Mouse (Mus musculus) limb, embryonic 10.5 days (tissue): ENCODE measurements at regions not wholly inside any gene's neighbourhood (a gene's known extent, or its start where the extent isn't known, plus 50 kb on each side); places are given as distances from the start of the nearest gene placed in this dataset.
A peak's percentile ranks its signal among the peaks of the same experiment; 100 is the strongest.

Source experiments
- DNase-seq: peaks from one replicate; pipeline ENCODE4 v3.0.0-alpha.2; 2017; ENCODE audit warnings: low spot score
- H3K27ac ChIP-seq: fragments of 300-500 bp; sonication (generic); 2 replicates; pipeline ENCODE4 v1.5.1; 2016; ENCODE audit warnings: mild to moderate bottlenecking
- H3K27me3 ChIP-seq: fragments of 300-500 bp; sonication (generic); 2 replicates; pipeline ENCODE4 v1.6.1; 2016; ENCODE audit warnings: low read depth, mild to moderate bottlenecking; ENCODE audit not compliant: poor library complexity, severe bottlenecking
- H3K36me3 ChIP-seq: fragments of 300-500 bp; sonication (generic); 2 replicates; pipeline ENCODE4 v1.6.1; 2016; ENCODE audit warnings: mild to moderate bottlenecking, moderate library complexity
- H3K4me1 ChIP-seq: fragments of 300-500 bp; sonication (generic); 2 replicates; pipeline ENCODE4 v1.6.1; 2016
- H3K4me3 ChIP-seq: fragments of 300-500 bp; sonication (generic); 2 replicates; pipeline ENCODE4 v1.5.1; 2016; ENCODE audit warnings: mild to moderate bottlenecking, moderate library complexity
- H3K9me3 ChIP-seq: fragments of 300-500 bp; sonication (generic); replicated peaks from 2 replicates; pipeline ENCODE4 v1.6.1; 2016; ENCODE audit warnings: mild to moderate bottlenecking
- WGBS: fragments of 180-500 bp; shearing (Covaris S2); methylation state at CpG from one replicate; pipeline ENCODE4 v1.1.7; 2016; 5-methylcytosine and 5-hydroxymethylcytosine counted together

DNA sequence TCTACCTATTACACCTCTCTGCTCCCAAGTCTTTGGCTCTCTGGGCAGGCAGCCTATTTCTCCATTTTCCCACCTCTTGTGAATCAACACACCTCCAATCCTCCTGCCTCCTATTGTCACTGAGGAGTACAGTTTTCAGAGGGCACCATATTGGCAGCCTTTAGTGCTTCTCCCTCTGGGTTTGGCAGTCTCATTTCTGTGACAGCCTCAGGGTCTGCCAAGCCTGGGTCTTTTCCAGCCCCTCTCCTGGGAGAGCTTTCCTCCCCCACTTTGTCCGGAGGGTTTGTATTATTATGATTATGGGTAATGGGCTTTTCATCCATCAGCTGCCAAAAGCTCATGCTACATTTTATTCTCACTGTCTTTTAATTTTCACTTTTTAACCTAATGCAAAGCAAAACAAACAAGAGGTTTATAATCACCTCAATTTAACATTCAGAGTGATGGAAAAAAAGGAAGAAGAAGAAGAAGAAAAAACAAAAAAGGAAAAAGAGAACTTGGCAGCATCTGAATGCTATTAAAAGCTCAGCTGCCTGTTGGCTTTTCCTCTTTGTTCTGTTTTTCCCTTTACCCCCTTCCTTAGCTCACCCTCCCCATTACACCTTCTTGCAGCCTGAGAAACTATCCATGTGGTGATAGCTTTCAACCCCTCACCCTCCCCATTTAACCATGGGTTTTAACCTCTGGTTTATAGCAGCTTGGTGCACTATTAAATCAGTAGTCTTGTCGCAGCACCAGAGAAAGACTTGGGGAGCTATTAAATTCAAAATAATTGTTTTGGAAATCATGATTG, 790.5 kb upstream of the Cdh8 start:
- no peak for DNase-seq
- 77% methylated on average over 2 of the region's 2 CpGs for WGBS
- Histone ChIP-seq H3K27me3 (no peaks in the 10 kb centered on the region), H3K9me3 (no peaks in the 10 kb centered on the region), H3K4me3 (no peak overlapping the region), H3K36me3 (no peaks in the 10 kb centered on the region), H3K4me1 (peaks cover 3% of the 10 kb centered on the region; the same call in 1 of the 2 replicates), H3K27ac (no peak overlapping the region)

DNA sequence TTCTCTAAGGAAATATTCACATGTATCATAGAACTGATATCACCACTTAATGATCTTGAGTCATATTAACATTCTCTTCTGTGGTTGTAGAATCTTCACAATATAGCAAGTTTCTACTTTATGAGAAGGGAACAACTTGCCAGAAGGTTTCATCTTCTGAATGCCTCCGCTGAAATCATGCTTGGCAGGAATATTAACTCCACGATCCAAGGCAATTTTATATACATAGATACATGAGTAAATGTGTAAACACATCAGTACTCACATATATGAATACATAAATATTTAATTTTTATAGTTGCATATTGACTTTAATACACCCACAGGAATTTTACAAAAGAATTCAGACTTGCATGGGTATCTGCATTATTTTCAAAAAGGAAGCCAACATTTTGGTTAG, 777.0 kb upstream of the Cdh8 start:
- no peaks in the 10 kb centered on the region for H3K36me3 ChIP-seq
- no peak overlapping the region for H3K4me3 ChIP-seq
- H3K27me3 ChIP-seq: no peaks in the 10 kb centered on the region
- DNase-seq: no peak
- no peak overlapping the region for H3K27ac ChIP-seq
- no peaks in the 10 kb centered on the region for H3K9me3 ChIP-seq
- no peaks in the 10 kb centered on the region for H3K4me1 ChIP-seq
- WGBS: 93% methylated on average over 2 of the region's 2 CpGs

DNA sequence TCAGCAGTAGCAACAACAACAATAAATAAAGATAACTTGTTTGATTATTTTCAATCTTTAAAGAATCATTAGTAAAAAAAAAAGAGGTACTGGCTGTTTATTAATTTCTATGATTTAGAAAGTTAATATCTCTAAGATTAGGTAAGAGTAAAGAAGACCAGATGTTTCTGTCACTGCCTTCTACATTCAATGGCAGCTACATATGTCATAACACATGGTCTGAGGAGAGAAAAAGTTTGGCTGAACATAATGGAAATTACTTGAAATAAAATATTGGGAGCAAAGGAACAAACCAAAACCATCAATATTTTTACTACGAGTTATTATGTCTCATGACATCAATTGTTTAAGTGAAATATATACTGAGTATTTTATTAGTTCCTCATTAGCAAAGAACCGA, 774.4 kb upstream of the Cdh8 start:
- Histone ChIP-seq H3K36me3 (no peaks in the 10 kb centered on the region), H3K9me3 (no peaks in the 10 kb centered on the region), H3K4me3 (no peak overlapping the region), H3K27ac (no peak overlapping the region), H3K27me3 (no peaks in the 10 kb centered on the region), H3K4me1 (no peaks in the 10 kb centered on the region)
- no peak for DNase-seq
- WGBS: 90% methylated on average over 2 of the region's 2 CpGs

DNA sequence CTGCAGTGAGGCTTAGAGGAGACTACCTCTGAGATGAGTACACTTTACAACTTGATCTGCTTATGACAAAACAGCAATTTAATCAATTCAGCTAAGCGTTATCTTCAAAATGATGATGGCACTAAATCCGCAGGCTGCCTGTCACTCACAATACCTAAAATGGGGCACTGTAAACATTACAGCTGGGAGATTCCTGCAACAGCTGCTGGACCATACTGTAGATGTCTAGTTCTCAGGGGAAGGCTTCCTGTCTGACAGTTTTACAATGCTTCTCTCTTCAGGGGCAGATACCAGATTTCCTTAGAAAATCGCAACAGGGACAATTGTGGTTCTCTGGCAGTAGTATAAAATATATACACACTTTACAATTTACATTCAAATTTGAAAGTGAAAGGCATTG, 771.7 kb upstream of the Cdh8 start:
- 94% methylated on average over 3 of the region's 3 CpGs for WGBS
- DNase-seq: no peak
- H3K27ac ChIP-seq: no peak overlapping the region
- H3K36me3 ChIP-seq: no peaks in the 10 kb centered on the region
- no peak overlapping the region for H3K4me3 ChIP-seq
- H3K4me1 ChIP-seq: no peaks in the 10 kb centered on the region
- H3K27me3 ChIP-seq: no peaks in the 10 kb centered on the region
- no peaks in the 10 kb centered on the region for H3K9me3 ChIP-seq

DNA sequence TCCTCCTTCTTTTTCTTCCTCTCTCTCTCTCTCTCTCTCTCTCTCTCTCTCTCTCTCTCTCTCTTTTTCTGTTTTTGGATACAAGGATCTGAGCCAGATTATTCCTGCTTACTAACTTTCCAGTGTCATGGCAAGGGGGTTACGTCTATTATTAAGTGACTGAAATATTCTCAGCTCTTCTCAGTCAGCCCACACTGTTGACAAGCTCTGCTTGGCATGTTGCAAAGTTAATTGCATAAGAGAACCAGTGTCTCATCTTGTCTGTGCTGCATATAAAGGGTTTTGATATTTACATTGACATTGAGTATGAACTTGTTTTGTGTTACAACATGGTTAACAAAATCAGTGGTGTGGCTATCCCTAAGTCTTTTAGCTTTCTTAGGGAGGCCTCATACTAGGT, 760.2 kb upstream of the Cdh8 start:
- Histone ChIP-seq H3K36me3 (no peaks in the 10 kb centered on the region), H3K4me3 (no peak overlapping the region)
- WGBS: 84% methylated on average over 1 of the region's 1 CpGs

DNA sequence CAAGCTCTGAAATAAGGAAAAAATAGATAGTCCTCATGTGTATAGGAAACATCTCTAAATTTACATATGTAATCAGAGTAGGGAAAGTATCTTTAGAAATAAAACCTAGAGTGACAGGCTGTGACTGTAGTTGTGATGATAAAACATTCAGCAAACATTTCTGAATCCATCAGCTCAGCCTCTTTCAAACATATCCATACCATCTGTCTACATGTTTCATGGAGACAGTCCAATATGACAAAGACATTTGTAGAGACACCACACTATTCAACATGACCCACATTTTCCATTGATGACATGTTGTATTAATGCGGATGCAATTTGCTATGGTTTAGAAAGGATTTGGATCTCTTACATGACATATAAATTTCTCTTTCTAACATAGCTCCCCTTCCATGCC, 729.1 kb upstream of the Cdh8 start:
- H3K27me3 ChIP-seq: no peaks in the 10 kb centered on the region
- no peak for DNase-seq
- WGBS: 100% methylated on average over 1 of the region's 1 CpGs
- H3K4me3 ChIP-seq: no peak overlapping the region
- H3K9me3 ChIP-seq: no peaks in the 10 kb centered on the region
- H3K4me1 ChIP-seq: no peaks in the 10 kb centered on the region
- H3K27ac ChIP-seq: no peak overlapping the region
- H3K36me3 ChIP-seq: no peaks in the 10 kb centered on the region

More for the DNA sequence above, 760.2 kb upstream of the Cdh8 start:
- H3K27ac ChIP-seq: no peak overlapping the region
- no peaks in the 10 kb centered on the region for H3K27me3 ChIP-seq
- no peak for DNase-seq
- H3K4me1 ChIP-seq: no peaks in the 10 kb centered on the region
- H3K9me3 ChIP-seq: no peaks in the 10 kb centered on the region

DNA sequence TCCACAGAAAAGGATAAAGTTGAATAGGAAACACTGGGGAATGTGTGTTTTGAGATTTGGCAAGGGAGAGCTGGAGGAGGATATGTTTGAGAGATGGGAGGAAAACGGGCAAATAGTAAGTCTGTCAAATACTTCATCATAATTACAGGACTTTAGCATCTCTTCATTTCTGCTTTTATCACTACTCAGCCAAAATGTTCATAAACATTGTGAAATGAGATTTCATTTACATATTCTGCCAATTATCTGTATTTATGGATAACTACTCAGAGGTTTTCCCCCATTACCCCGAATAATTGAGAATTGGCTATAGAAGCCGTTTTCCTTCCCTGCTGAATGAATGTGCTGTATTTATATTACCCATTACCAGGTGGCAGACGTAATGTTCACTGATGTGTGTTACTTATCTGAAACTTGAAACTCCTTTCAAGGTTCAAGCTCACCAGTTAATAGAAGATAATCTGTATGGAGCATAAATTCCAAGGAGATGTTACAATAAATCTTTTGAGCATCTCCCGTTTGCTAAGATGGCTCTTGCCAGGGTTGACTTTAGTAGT, 727.9 kb upstream of the Cdh8 start:
- no peaks in the 10 kb centered on the region for H3K27me3 ChIP-seq
- H3K4me1 ChIP-seq: no peaks in the 10 kb centered on the region
- H3K9me3 ChIP-seq: no peaks in the 10 kb centered on the region
- WGBS: 87% methylated on average over 5 of the region's 5 CpGs
- no peak for DNase-seq
- H3K36me3 ChIP-seq: no peaks in the 10 kb centered on the region
- H3K27ac ChIP-seq: no peak overlapping the region
- no peak overlapping the region for H3K4me3 ChIP-seq

DNA sequence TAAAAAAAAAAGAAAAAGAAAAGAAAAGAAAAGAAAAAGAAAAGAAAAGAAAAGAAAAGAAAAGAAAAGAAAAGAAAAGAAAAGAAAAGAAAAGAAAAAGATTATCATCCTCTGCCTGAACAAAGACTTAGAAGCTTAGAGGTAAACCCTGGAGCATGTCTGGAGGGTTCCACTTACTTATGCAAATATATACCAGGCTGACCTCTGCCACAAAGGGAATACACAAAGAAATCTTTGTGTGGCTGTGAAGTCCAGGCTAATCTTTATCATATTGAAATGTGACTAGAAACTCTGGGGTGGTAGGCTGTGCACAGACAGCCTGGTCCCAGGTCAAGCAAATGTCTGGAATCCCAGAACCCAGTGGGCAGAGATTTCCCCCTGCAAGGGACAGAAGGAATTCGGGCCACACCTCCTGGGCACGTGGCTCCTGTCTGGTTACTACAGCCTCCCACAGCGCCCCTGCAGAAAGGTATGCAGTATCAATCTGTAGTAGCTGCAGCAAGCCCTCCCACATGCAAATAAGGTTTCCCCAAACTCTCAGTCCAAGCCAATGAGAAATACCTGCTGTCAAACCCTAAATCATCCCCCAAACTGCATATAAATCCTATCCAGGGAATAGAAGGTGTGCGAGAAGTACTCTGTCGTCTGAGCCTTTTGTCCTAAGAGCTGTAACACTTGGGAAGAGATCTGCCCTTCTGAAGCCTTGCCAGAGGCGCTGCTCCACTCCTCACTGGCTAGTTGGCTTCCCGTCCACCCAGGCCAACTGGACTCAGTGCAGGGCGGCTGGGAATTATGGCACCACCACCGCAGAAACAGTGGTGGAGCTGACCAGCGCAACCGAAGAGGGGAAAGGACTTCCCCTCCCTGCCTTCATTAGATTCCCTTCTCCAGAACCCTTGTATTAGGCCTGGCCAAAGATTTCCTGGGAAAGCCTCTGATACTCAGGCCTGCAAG, 688.4 kb upstream of the Cdh8 start:
- Histone ChIP-seq H3K4me3 (no peak overlapping the region), H3K4me1 (no peaks in the 10 kb centered on the region), H3K27me3 (no peaks in the 10 kb centered on the region), H3K9me3 (no peaks in the 10 kb centered on the region), H3K27ac (0 out of 2 replicates have a peak overlapping the region, but pooled peaks have one; percentile 36), H3K36me3 (no peaks in the 10 kb centered on the region)
- WGBS: 51% methylated on average over 11 of the region's 11 CpGs
- peak; percentile 31 for DNase-seq

DNA sequence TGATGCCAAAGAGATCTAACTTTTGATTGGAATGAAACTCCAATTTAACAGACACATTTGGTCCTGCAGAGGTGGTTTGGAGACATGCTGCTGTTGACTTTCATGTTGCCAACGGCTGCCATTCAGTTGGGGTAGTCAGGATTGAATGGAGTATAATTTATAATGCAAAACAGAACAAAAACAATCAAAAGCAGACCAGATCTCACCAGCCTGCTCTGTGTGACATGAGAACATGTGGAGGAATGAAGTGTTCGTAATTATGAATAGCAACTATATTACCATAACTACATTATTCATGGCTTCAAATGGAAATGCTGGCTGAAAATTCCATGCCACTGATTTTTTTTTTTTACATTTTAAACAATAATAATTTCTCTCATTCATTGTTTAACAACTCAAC, 685.7 kb upstream of the Cdh8 start:
- no peak for DNase-seq
- H3K9me3 ChIP-seq: no peaks in the 10 kb centered on the region
- H3K27ac ChIP-seq: no peak overlapping the region
- H3K4me3 ChIP-seq: no peak overlapping the region
- no peaks in the 10 kb centered on the region for H3K36me3 ChIP-seq
- H3K4me1 ChIP-seq: no peaks in the 10 kb centered on the region
- 83% methylated on average over 2 of the region's 2 CpGs for WGBS
- H3K27me3 ChIP-seq: no peaks in the 10 kb centered on the region

DNA sequence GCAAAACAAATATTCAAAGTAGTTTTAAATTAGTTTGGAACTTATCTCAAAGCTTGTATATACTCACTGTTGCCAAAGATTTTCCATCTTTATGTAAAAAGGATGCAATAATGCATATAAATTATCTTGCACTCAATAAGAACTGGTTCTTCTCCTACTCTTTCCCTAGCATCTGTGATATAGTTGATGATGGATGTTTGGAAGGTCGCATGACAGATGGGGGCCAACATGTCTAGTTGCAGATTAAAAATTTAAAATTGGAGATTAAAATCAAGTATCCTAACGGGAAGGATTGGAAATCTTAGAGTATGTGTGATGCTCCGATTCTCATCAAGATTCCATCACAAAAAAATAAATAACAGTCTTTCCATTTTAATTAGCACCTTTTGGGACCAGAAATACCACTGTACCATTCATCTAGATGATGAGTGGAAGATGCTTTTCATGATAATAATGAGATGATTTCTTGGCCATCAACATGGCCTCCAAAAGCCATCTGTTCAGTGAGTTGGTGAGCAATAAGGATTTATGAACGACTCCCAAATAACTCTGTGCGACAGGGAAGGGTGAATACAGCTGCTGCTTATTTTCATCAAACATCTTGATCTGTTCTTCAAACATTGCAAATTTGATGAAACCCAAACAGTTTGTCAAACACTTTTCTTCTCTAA, 655.9 kb upstream of the Cdh8 start:
- Histone ChIP-seq H3K4me1 (no peaks in the 10 kb centered on the region), H3K27ac (no peak overlapping the region), H3K36me3 (no peaks in the 10 kb centered on the region), H3K9me3 (no peaks in the 10 kb centered on the region), H3K27me3 (no peaks in the 10 kb centered on the region), H3K4me3 (no peak overlapping the region)
- WGBS: 89% methylated on average over 5 of the region's 5 CpGs
- no peak for DNase-seq

DNA sequence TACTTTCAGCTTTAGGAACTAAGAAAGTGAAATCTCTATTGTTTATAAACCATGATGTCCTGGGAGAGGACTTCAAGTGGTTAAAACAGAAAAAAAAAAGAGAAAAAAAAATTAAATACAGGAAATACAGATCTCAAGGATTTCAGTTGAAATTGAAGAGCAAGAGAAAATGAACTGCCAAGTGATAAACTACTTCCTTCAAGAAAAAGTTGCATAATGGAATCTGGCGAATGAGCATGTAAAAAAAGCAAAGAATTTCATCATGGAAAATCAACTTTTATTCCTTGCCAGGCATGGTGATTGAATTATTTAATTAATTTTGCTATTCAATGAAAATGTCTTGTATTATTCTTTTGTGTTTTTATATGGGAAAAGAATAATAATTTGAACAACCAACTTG, 653.5 kb upstream of the Cdh8 start:
- 92% methylated on average over 1 of the region's 1 CpGs for WGBS
- Histone ChIP-seq H3K27me3 (no peaks in the 10 kb centered on the region), H3K4me1 (no peaks in the 10 kb centered on the region), H3K36me3 (no peaks in the 10 kb centered on the region), H3K27ac (no peak overlapping the region), H3K4me3 (no peak overlapping the region), H3K9me3 (no peaks in the 10 kb centered on the region)
- DNase-seq: no peak

DNA sequence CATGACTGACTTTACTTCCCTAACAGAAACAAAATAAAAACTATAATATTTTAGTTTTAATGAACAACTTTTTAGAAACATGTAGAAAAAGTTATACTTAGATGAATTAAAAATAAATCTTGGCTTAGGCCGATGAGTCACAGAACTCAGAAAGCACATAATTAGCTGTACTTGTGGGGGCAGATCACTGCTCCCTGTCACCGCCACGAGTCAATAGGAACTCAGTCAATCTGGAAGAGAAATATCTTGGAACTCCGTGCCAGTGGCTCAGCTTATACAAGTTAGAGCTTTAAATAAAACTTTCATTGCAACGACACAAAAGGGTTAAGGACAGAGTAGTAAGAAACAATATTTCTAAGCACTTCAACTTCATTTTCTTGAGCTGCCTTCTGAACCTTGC, 622.7 kb upstream of the Cdh8 start:
- Histone ChIP-seq H3K4me3 (no peak overlapping the region), H3K27me3 (no peaks in the 10 kb centered on the region), H3K27ac (no peak overlapping the region), H3K4me1 (no peaks in the 10 kb centered on the region), H3K36me3 (no peaks in the 10 kb centered on the region), H3K9me3 (no peaks in the 10 kb centered on the region)
- no peak for DNase-seq
- 84% methylated on average over 5 of the region's 5 CpGs for WGBS
